Mouse (Mus musculus): Measurements from ENCODE around the gene Gm3696. TPM values are rescaled to one million over a fixed set of nuclear protein-coding genes. Genes with fewer than 3 reads are reported as not detected.
"Not testable (repeated sequence)": the region's sequence is repeated elsewhere in the genome, so short reads cannot be mapped to it uniquely, and the experiment has no call there.

The Gm3696 gene
- polyA plus RNA-seq (2012; rRNA removed) = 4.1 and 5.7 TPM in 2 replicates

GRCm38 (mm10) chr14:7100521-7100920 is at the start of gene Gm3696:
Gene Gm3696 (minus strand): TSS chr14:7100621.
- not testable (repeated sequence) for DNase-seq (ENCODE audit: low spot score)

- DNase-seq (ENCODE audit: low spot score) = not testable (repeated sequence)
Measured at GRCm38 (mm10) chr14:7125312-7125711, 24.9 kb upstream of the Gm3696 start, which contains the start of gene Gm6676. Gene Gm6676 (minus strand): TSS chr14:7125412.

GRCm38 (mm10) chr14:7105124-7105802 is 4.8 kb upstream of the Gm3696 start:
- DNase-seq (ENCODE audit: low spot score) = peak; percentile 20

- not testable (repeated sequence) for DNase-seq (ENCODE audit: low spot score)
Measured at GRCm38 (mm10) chr14:7044870-7045269, 55.6 kb downstream of the Gm3696 start, which contains the start of gene Gm3685. Gene Gm3685 (minus strand): TSS chr14:7044970.

Other genes starting within 250 kb of the Gm3696 start
- 1.4 and 1.8 TPM in 2 replicates for gene Gm3667, start 210.7 kb downstream of the Gm3696 start, polyA plus RNA-seq (2012; rRNA removed)
- gene Gm6356, start 126.8 kb downstream of the Gm3696 start, polyA plus RNA-seq (2012; rRNA removed) = not detected in 2 replicates
- 0.52 and 0.73 TPM in 2 replicates for gene Gm10406, start 73.2 kb downstream of the Gm3696 start, polyA plus RNA-seq (2012; rRNA removed)
- gene Gm3685, start 55.7 kb downstream of the Gm3696 start, polyA plus RNA-seq (2012; rRNA removed) = not detected in 2 replicates
- not detected in 2 replicates for gene Gm6676, start 24.8 kb upstream of the Gm3696 start, polyA plus RNA-seq (2012; rRNA removed)
- 16.7 and 21.8 TPM in 2 replicates for gene Gm3512, start 73.9 kb upstream of the Gm3696 start, polyA plus RNA-seq (2012; rRNA removed)
- not detected in 2 replicates for gene Gm16434, start 93.9 kb upstream of the Gm3696 start, polyA plus RNA-seq (2012; rRNA removed)
- gene Gm3727, start 164.1 kb upstream of the Gm3696 start, polyA plus RNA-seq (2012; rRNA removed) = not detected in 2 replicates
- 3.2 and 4.9 TPM in 2 replicates for gene Gm3739, start 214.4 kb upstream of the Gm3696 start, polyA plus RNA-seq (2012; rRNA removed)
- gene Gm5797, start 231.8 kb upstream of the Gm3696 start, polyA plus RNA-seq (2012; rRNA removed) = not detected in 2 replicates

Measured in urinary bladder, adult 2 months (tissue).